Comparison of ENCODE assay signal across 13 mouse cellular contexts in the genomic region with DNA sequence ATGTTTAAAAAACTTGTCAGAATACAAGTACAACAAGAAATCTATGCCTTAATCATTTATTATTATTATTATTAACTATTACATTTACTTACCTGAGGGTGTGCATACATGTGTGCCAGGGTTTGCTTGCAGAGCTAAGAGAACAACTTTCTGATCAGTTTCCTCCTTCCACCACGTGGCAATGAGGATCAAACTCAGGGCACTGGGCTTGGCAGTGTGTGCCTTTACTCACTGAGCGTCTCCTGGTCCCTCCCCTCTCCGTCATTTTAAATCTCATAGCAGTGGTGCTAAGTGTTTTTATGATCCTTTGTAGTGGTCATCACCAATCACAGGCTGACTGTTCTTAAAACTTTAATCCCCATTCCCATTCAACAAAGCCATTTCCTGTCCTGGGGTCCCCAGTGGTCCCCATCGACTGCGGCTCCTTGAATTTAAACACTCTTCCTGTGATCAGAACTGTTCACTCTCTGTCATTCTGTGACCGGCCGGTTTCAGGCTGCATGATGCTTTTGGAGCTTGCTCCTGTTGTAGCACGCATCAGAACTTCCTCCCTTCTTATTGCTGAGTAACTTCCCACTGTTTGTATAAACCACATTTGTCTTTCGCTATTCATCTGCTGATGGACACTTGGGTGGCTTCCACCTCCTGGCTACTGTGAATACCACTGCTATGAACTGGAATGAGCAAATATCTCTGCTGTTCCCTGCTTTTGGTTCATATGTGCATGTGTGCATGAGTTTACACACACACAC.
"Had no signal": no experiment of that assay in that cellular context is flagged by ENCODE, and none has a peak within 500 bp of the region (broad histone marks: within the 10 kb centered on the region; RNA-seq: fewer than 3 reads in every experiment).

No protein-coding gene starts in this region.

- ATAC-seq: intestine, embryonic 15.5 days; liver, postnatal 0 days; midbrain, embryonic 16.5 days had no signal

- H3K27ac ChIP-seq: intestine, embryonic 15.5 days; kidney, embryonic 15.5 days; limb, embryonic 15.5 days; liver, embryonic 13.5 days; midbrain, embryonic 10.5 days; neural tube, embryonic 13.5 days; stomach, embryonic 15.5 days had no signal

- H3K4me2 ChIP-seq: intestine, embryonic 15.5 days; kidney, embryonic 15.5 days; limb, embryonic 15.5 days; liver, embryonic 13.5 days; neural tube, embryonic 13.5 days; stomach, embryonic 15.5 days had no signal

- H3K4me3 ChIP-seq: intestine, embryonic 15.5 days; kidney, embryonic 15.5 days; limb, embryonic 15.5 days; liver, embryonic 13.5 days; midbrain, embryonic 10.5 days; neural tube, embryonic 13.5 days; stomach, embryonic 15.5 days had no signal

- DNase-seq: kidney, adult 2 months; layer of hippocampus, adult 9-11 months; layer of hippocampus, postnatal 36 days; liver, embryonic 13.5 days; liver, postnatal 0 days; lung, postnatal 10 days had no signal

- H3K9ac ChIP-seq: intestine, embryonic 15.5 days; kidney, embryonic 15.5 days; limb, embryonic 15.5 days; liver, embryonic 13.5 days; liver, postnatal 0 days; neural tube, embryonic 13.5 days; stomach, embryonic 15.5 days had no signal

- H3K27me3 ChIP-seq: intestine, embryonic 15.5 days; kidney, embryonic 15.5 days; limb, embryonic 15.5 days; liver, embryonic 13.5 days; neural tube, embryonic 13.5 days; stomach, embryonic 15.5 days had no signal

- H3K36me3 ChIP-seq: intestine, embryonic 15.5 days; kidney, embryonic 15.5 days; limb, embryonic 15.5 days; liver, embryonic 13.5 days; midbrain, embryonic 10.5 days; neural tube, embryonic 13.5 days; stomach, embryonic 15.5 days had no signal

- H3K9me3 ChIP-seq: intestine, embryonic 15.5 days; kidney, embryonic 15.5 days; limb, embryonic 15.5 days; liver, embryonic 13.5 days; midbrain, embryonic 10.5 days; neural tube, embryonic 13.5 days; stomach, embryonic 15.5 days had no signal

- H3K4me1 ChIP-seq: intestine, embryonic 15.5 days; kidney, embryonic 15.5 days; liver, embryonic 13.5 days; stomach, embryonic 15.5 days had no signal
